In the genomic region with DNA sequence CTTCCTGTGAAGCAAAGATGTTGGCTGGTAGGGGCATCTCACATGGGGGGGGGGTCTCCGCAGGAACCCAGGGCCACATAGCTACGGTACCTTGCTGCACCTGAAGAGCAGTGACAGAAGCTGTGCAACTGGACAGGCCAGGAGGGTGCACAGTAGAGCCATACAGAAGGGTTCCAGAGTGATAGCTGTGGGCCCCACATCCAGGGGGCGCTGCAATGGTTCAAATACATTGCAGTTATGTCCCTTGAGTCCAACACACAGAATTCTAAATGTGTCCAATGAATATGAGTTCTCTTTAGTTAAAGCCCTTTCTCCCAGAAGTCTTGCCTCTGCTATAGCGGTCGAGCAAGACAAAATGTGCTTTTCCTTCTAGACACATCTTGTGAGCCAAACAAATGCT, we compare ENCODE assay signal across 11 mouse cellular contexts.
"Had no signal": no experiment of that assay in that cellular context is flagged by ENCODE, and none has a peak within 500 bp of the region (broad histone marks: within the 10 kb centered on the region; RNA-seq: fewer than 3 reads in every experiment).

No protein-coding gene starts in this region.

- ATAC-seq: hindbrain, embryonic 16.5 days; inflammation-experienced regulatory T-cells, adult 6 months; midbrain, embryonic 13.5 days had no signal

- H3K9me3 ChIP-seq: limb, embryonic 12.5 days; liver, embryonic 13.5 days; midbrain, embryonic 13.5 days had no signal

- H3K4me3 ChIP-seq: limb, embryonic 12.5 days; liver, embryonic 13.5 days; midbrain, embryonic 13.5 days had no signal

- DNase-seq: kidney, adult 8-10 months; kidney, postnatal 36 days; liver; liver, embryonic 13.5 days; lung, embryonic 14.5 days; right cerebral cortex, postnatal 4 days; spleen, adult 18-20 months had no signal

- H3K27ac ChIP-seq: limb, embryonic 12.5 days; liver, embryonic 13.5 days; midbrain, embryonic 13.5 days had no signal

- H3K36me3 ChIP-seq: limb, embryonic 12.5 days; liver, embryonic 13.5 days; midbrain, embryonic 13.5 days had no signal

- H3K9ac ChIP-seq: limb, embryonic 12.5 days; liver, embryonic 13.5 days; lung, embryonic 14.5 days; midbrain, embryonic 13.5 days had no signal

- H3K4me1 ChIP-seq: limb, embryonic 12.5 days; liver, embryonic 13.5 days; midbrain, embryonic 13.5 days had no signal

- H3K4me2 ChIP-seq: limb, embryonic 12.5 days; liver, embryonic 13.5 days; lung, embryonic 14.5 days; midbrain, embryonic 13.5 days had no signal

- H3K27me3 ChIP-seq: limb, embryonic 12.5 days; liver, embryonic 13.5 days; midbrain, embryonic 13.5 days had no signal
